Mouse (Mus musculus): Measurements from ENCODE around the gene Zfp668. TPM values are rescaled to one million over a fixed set of nuclear protein-coding genes. Genes with fewer than 3 reads are reported as not detected.

Gene Zfp668
- polyA plus RNA-seq (2012; rRNA removed), result 20.6 and 21.2 TPM in 2 replicates

DNA sequence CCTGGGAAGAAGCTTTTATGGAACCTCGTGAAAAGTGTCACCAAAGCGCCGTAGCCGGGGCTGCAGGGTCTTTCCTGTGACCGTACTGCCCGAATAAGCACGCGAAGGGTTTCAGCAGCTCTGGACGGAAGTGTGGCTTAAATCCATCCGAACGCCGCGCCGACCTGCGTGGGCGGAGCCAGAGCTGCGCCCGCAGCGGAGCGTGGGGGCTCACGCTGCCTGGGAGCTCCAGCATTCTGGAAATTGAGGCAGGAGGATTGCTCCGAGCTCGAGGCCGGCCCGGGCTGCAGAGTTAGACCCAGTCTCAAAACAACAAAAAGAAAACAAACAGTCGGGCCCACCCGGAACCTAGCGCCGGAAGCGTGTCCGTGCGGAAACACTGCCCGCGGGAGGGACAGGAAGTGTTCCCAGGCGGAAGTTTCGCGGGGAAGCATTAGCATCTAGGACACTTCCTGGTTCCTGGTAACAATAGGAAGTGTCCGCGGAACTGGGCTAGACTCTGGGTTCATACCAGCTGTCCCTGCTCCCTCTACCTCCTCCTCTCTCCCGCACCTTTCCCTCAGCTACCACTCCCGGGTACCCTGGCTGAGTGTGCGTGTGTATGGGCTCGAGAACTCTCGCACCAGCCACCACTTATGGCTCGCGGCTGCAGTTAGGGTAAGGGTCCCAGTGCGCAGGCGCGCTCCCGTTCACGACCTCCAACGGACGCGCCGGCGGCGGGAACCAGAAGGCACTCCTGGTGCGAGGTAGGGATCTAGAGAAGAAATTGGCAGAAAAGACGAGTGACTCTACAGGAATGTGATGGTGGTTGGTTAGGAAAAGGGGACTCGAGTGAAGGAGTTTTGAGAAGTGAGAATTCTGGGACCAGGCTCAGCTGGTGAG lies at the start of gene Zfp668:
Gene Zfp668, minus strand, starts transcription at position 362 of the 882 bp plus-strand sequence.

DNA sequence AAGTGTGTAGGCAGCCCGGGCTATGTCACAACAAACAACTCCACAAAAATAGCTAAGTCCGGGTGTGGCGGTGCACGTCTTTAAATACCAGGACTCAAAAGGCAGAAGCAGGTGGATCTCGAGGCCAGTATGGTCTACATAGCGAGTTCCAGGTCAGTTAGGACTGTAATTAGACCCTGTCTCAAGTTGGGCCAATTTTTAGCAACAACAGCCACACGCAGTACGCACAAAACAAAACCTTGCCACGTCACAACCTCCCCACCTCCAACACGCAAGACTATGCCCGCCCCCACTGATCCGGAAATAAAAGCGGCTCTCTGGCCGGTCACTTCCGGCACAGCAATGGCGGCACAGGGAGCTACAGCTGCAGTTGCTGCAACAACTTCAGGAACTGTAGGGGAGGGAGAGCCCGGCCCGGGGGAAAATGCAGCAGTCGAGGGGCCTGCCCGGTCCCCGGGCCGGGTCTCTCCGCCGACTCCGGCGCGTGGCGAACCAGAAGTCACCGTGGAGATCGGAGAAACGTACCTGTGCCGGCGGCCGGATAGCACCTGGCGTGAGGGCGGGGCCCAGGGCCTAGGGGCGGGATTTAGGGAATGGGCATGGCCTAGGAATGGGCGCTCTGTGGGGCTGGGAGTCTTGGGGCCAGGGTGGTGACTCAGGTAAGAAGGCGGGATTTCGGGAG lies 35.7 kb upstream of the Zfp668 start, which contains the start of gene Kat8:
Gene Kat8, plus strand, starts transcription at position 327 of the 682 bp plus-strand sequence.

DNA sequence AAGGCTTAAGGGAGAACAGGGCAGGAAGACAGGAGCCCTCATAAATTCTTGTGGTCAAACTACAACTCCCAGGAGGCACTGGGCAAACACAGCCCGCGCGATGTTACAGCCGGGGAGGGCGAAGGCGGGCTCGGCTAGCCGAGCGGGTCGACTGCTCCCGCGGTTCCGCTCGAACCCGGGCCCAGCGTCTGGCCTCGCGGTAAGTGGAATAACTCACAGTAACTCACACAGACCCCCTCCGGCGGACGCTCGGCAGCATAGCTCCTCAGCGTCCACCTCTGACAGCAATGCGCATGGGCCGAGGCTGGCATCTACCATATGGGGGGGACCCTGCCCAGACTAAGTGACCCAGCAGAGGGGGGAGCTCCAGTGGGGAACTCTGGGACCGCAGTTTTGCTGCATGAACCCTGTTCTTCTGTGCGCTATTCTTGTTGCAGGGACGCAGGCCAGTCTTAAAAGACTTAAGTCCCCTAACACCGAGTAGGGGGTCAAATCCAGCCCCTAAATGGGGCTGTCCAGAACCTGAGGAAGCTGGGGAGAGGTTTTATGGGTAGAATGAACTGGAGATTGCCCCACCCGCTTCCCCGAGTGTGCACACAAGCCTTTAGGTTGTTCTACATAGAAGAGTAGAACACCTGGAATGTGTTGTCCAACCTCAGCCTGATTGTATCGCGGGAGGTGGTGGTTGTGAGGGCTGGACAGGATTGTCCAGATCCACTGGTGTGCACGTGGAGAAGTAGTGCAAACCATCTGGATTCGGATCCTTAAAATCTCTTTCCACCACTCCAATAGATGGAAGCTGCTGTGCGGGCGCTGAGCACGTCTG lies 27.6 kb upstream of the Zfp668 start, which contains the start of gene Bckdk:
Gene Bckdk, plus strand, starts transcription at position 112 of the 826 bp plus-strand sequence.

DNA sequence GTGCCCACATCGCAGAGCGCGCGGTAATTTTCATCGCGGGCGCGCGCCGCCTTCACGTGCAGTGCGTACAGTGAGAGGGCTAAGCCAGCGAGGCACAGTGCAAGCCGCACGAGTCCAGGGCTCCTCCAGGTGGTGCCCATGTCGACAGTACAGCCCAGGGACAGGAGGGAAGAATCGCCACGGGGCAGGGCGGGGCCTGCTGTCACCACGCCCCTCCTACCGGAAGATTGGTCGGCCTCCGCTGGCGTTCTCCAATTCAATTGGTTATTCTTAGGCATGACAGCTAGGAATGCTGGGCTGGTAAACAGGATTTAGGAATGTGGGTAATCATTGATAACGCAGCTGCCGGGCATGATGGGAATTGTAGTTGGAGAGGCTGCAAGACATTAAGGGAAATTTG lies 18.8 kb upstream of the Zfp668 start, which contains the start of the genes Gm21974 and Vkorc1:
Gene Gm21974, minus strand, starts transcription at position 13 of the 400 bp plus-strand sequence.
Gene Vkorc1, minus strand, starts transcription at position 176 of the 400 bp plus-strand sequence.

DNA sequence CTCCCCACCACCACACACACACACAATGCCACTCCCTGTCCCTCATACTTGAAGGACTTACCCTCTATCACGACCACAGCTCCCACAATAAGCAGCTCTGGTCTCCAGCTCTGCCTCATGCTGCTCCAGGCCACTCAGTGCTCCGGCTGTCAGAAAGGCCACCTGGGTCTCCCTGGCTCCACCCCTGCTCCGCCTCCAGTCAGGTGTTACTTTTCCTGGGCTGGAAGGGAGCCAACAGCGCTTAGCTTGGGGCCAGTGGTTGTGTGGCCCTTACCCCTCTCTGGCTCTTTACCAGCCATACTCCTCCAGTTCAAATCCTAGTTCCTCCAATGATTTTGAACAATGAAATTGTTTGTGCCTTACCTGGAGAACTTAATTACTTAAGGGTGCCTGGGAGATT lies 14.2 kb upstream of the Zfp668 start, which contains the start of gene Prss53:
Gene Prss53, minus strand, starts transcription at position 173 of the 400 bp plus-strand sequence.

DNA sequence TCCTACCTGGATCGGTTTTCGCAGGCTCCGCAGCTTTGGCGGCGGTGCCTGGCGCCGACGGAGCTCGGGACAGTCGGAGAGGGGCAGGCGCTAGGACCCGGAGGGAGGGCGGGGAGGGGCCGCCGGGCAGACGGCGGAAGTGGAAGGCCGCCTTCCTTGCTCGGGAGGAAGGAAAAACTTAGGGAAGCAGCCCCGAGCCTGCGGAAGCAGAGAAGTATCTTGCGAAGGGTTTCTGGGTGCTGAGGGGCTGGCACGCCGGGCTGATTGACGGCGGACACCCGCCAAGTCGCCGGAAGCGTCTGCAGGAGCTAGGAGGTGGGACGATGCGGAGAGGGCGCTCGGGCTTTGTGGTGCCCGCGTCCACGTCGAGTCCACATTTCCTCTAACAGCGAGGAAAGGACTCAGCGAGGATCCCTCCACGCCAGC lies 574 bp downstream of the Zfp668 start, which contains the start of gene Zfp646:
Gene Zfp646, plus strand, starts transcription at position 181 of the 426 bp plus-strand sequence.

DNA sequence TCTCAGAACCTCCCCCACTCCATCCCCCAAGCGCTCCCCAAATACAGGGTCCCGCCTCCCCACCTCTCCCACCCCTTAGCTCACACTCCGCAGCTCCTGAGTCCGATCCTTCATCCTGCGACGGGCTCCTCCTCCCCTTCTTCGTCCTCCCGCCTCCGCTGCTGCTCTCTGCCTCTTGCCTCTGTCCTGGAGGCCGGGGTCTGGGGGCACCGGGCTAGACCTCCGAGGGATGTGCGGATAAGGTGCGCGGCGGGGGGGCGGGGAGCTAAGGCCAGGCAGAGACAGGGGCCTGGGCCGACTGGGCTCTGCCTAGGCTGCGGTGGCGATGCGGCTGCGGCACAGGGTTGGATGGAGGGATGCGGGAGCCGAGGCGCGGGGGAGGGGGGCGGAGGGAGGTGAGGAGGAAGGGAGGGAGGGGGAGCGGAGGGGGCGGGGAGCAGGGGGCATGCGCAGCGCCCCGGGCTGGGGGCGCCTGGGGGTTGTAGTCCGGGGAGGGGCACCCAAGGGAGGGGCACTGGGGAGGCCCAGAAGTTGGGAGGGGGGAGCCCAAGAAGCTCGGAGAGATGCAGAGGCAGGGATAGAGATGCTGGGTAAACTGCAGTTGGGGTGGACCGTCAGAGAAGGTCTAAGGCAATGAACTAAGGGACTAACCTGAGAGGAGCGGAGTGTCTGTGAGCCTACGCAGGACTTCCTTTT lies 52.3 kb downstream of the Zfp668 start, which contains the start of the genes Stx4a and Stx1b:
Gene Stx4a, plus strand, starts transcription at position 119 of the 696 bp plus-strand sequence.
Gene Stx1b, minus strand, starts transcription at position 374 of the 696 bp plus-strand sequence.

Other genes with a start within 250 kb of the Zfp668 start
- 53.7 and 67.6 TPM in 2 replicates for gene Bcl7c, start 167.9 kb downstream of the Zfp668 start, polyA plus RNA-seq (2012; rRNA removed)
- 9.8 and 15.3 TPM in 2 replicates for gene Ctf1, start 164.1 kb downstream of the Zfp668 start, polyA plus RNA-seq (2012; rRNA removed)
- not detected in 2 replicates for gene Ctf2, start 144.7 kb downstream of the Zfp668 start, polyA plus RNA-seq (2012; rRNA removed)
- gene Fbxl19, start 132.3 kb downstream of the Zfp668 start, polyA plus RNA-seq (2012; rRNA removed), result 131 and 136 TPM in 2 replicates
- gene Orai3, start 107.0 kb downstream of the Zfp668 start, polyA plus RNA-seq (2012; rRNA removed), result 8.2 and 10.4 TPM in 2 replicates
- gene Setd1a, start 100.2 kb downstream of the Zfp668 start, polyA plus RNA-seq (2012; rRNA removed), result 16.7 and 23.0 TPM in 2 replicates
- gene Gm49388, start 91.2 kb downstream of the Zfp668 start, polyA plus RNA-seq (2012; rRNA removed), result not detected in 2 replicates
- gene Hsd3b7, start 76.2 kb downstream of the Zfp668 start, polyA plus RNA-seq (2012; rRNA removed), result 15.0 and 18.8 TPM in 2 replicates
- gene Stx4a, start 52.5 kb downstream of the Zfp668 start, polyA plus RNA-seq (2012; rRNA removed), result 55.6 and 78.3 TPM in 2 replicates
- 82.8 and 97.6 TPM in 2 replicates for gene Stx1b, start 52.3 kb downstream of the Zfp668 start, polyA plus RNA-seq (2012; rRNA removed)
- 23.8 and 25.2 TPM in 2 replicates for gene Zfp646, start 607 bp downstream of the Zfp668 start, polyA plus RNA-seq (2012; rRNA removed)
- 2.4 and 3.0 TPM in 2 replicates for gene Prss53, start 14.1 kb upstream of the Zfp668 start, polyA plus RNA-seq (2012; rRNA removed)
- gene Gm21974, start 18.6 kb upstream of the Zfp668 start, polyA plus RNA-seq (2012; rRNA removed), result not detected in 2 replicates
- gene Vkorc1, start 18.8 kb upstream of the Zfp668 start, polyA plus RNA-seq (2012; rRNA removed), result 61.4 and 95.9 TPM in 2 replicates
- gene Bckdk, start 27.3 kb upstream of the Zfp668 start, polyA plus RNA-seq (2012; rRNA removed), result 54.7 and 59.0 TPM in 2 replicates
- 48.3 and 52.2 TPM in 2 replicates for gene Kat8, start 35.7 kb upstream of the Zfp668 start, polyA plus RNA-seq (2012; rRNA removed)
- 0.20 and 2.6 TPM in 2 replicates for gene Prss8, start 53.3 kb upstream of the Zfp668 start, polyA plus RNA-seq (2012; rRNA removed)
- 10.7 and 13.2 TPM in 2 replicates for gene Prss36, start 69.9 kb upstream of the Zfp668 start, polyA plus RNA-seq (2012; rRNA removed)
- gene Fus, start 90.6 kb upstream of the Zfp668 start, polyA plus RNA-seq (2012; rRNA removed), result 779 and 808 TPM in 2 replicates
- 7.0 and 10.3 TPM in 2 replicates for gene Pycard, start 117.0 kb upstream of the Zfp668 start, polyA plus RNA-seq (2012; rRNA removed)
- gene Trim72, start 127.1 kb upstream of the Zfp668 start, polyA plus RNA-seq (2012; rRNA removed), result 0.64 and 4.6 TPM in 2 replicates
- gene Itgam, start 185.8 kb upstream of the Zfp668 start, polyA plus RNA-seq (2012; rRNA removed), result 2.0 and 2.3 TPM in 2 replicates
- gene Gm49368, start 185.9 kb upstream of the Zfp668 start, polyA plus RNA-seq (2012; rRNA removed), result 0.01 and 0.05 TPM in 2 replicates

Measured in central nervous system, embryonic 14 days (tissue).